Comparison of ENCODE assay signal across 10 mouse cellular contexts in genomic region chr16:25584337-25585069, GRCm38 (mm10).
A peak's percentile ranks its signal among the peaks of the same experiment; 100 is the strongest.
DNase-seq lines count a peak whose midpoint lies in the region; ATAC-seq and TF ChIP-seq lines count a peak whose summit lies in the region.
"Had no signal": no experiment of that assay in that cellular context is flagged by ENCODE, and none has a peak within 500 bp of the region (broad histone marks: within the 10 kb centered on the region; RNA-seq: fewer than 3 reads in every experiment).

No protein-coding gene starts in this region.

- dilution Hi-C loops in CH12.LX (cut with MboI; ENCODE audit: extremely low pct_ligation_motif_present, extremely low pct_unique_long_range_greater_than_20kb, low sequenced_read_pairs), result no loop called here

- no peaks in the 10 kb centered on the region for H3K9me3 ChIP-seq in heart, embryonic 16.5 days (replicated peaks; ENCODE audit: control insufficient read depth, low read length)
- no peaks in the 10 kb centered on the region for H3K9me3 ChIP-seq in CH12.LX (replicated peaks; ENCODE audit: low read length)
- no peaks in the 10 kb centered on the region for H3K9me3 ChIP-seq in embryonic facial prominence, embryonic 14.5 days (ENCODE audit: control insufficient read depth, low read length)
- H3K9me3 ChIP-seq in lung, postnatal 0 days (ENCODE audit: low read length), result no peaks in the 10 kb centered on the region

- TF ChIP-seq RAD21 in CH12.LX (IDR thresholded peaks at IDR 0.05; ENCODE audit: low read depth, low read length), result no peak

- no peak for TF ChIP-seq POLR2A in CH12.LX (IDR thresholded peaks at IDR 0.05; ENCODE audit: low read depth, low read length)

- no peaks in the 10 kb centered on the region for H3K4me1 ChIP-seq in heart, embryonic 16.5 days (ENCODE audit: control insufficient read depth, insufficient read depth, low read length)
- H3K4me1 ChIP-seq in CH12.LX (ENCODE audit: control insufficient read depth in 1 of 2, insufficient read depth in 2 of 2), result peaks cover 12 to 28% of the 10 kb centered on the region in 2 experiments
- 0 out of 2 replicates have a peak, but pooled peaks cover 4% of the 10 kb centered on the region for H3K4me1 ChIP-seq in embryonic facial prominence, embryonic 14.5 days (ENCODE audit: control insufficient read depth, insufficient read depth, low read length)
- no peaks in the 10 kb centered on the region for H3K4me1 ChIP-seq in lung, postnatal 0 days (ENCODE audit: insufficient read depth, low read depth, low read length)

- TF ChIP-seq CTCF in CH12.LX (conservative IDR thresholded peaks at IDR 0.05 in 1 of 2, IDR thresholded peaks at IDR 0.05 in 1 of 2; ENCODE audit: low read depth in 2 of 2, low read length in 2 of 2), result no peak
- TF ChIP-seq CTCF in lung, postnatal 0 days (IDR thresholded peaks at IDR 0.05), result no peak

- no peak for TF ChIP-seq EP300 in CH12.LX (IDR thresholded peaks at IDR 0.05; ENCODE audit: low read length)
- TF ChIP-seq EP300 in lung, postnatal 0 days (IDR thresholded peaks at IDR 0.05), result no peak

- no peak overlapping the region for H3K27ac ChIP-seq in heart, embryonic 16.5 days (ENCODE audit: low read length)
- H3K27ac ChIP-seq in CH12.LX (ENCODE audit: insufficient read depth, low read depth), result no peak overlapping the region
- H3K27ac ChIP-seq in embryonic facial prominence, embryonic 14.5 days (replicated peaks; ENCODE audit: low read depth, low read length), result peak overlapping the region; percentile 61
- H3K27ac ChIP-seq in lung, postnatal 0 days (ENCODE audit: low read length), result peak overlapping the region; percentile 86
- H3K27ac ChIP-seq: macrophage had no signal

- no peaks in the 10 kb centered on the region for H3K36me3 ChIP-seq in heart, embryonic 16.5 days (ENCODE audit: control insufficient read depth, insufficient read depth)
- no peaks in the 10 kb centered on the region for H3K36me3 ChIP-seq in CH12.LX (replicated peaks in 1 of 2; ENCODE audit: control insufficient read depth in 1 of 2, insufficient read depth in 1 of 2, low read length in 1 of 2)
- no peaks in the 10 kb centered on the region for H3K36me3 ChIP-seq in embryonic facial prominence, embryonic 14.5 days (ENCODE audit: control insufficient read depth, insufficient read depth, low read length)
- no peaks in the 10 kb centered on the region for H3K36me3 ChIP-seq in lung, postnatal 0 days (ENCODE audit: insufficient read depth, low read length)

- no peaks in the 10 kb centered on the region for H3K27me3 ChIP-seq in heart, embryonic 16.5 days (ENCODE audit: control insufficient read depth, insufficient read depth, low read length)
- peaks cover 3% of the 10 kb centered on the region for H3K27me3 ChIP-seq in CH12.LX (replicated peaks)
- no peaks in the 10 kb centered on the region for H3K27me3 ChIP-seq in embryonic facial prominence, embryonic 14.5 days (replicated peaks; ENCODE audit: control insufficient read depth, insufficient read depth, low read length)
- H3K27me3 ChIP-seq in lung, postnatal 0 days (replicated peaks; ENCODE audit: insufficient read depth, low read length), result no peaks in the 10 kb centered on the region

- no peak overlapping the region for H3K4me3 ChIP-seq in heart, embryonic 16.5 days (ENCODE audit: low read length)
- H3K4me3 ChIP-seq in CH12.LX (replicated peaks in 1 of 3; ENCODE audit: low read depth in 2 of 3, low read length in 2 of 3, poor library complexity in 1 of 3), result no peak overlapping the region
- H3K4me3 ChIP-seq in embryonic facial prominence, embryonic 14.5 days (ENCODE audit: low read depth, low read length), result no peak overlapping the region
- no peak overlapping the region for H3K4me3 ChIP-seq in lung, postnatal 0 days (ENCODE audit: low read depth, low read length)

- WGBS in heart, embryonic 16.5 days, result 59% methylated on average over 14 of the region's 14 CpGs
- WGBS in embryonic facial prominence, embryonic 14.5 days, result 53% methylated on average over 14 of the region's 14 CpGs
- WGBS in lung, postnatal 0 days, result 43% methylated on average over 14 of the region's 14 CpGs

- intact Hi-C loops in heart, postnatal 25 days (cut with DNase I), result no loop called here

- H3K9ac ChIP-seq in heart, embryonic 16.5 days (ENCODE audit: low read length), result no peak overlapping the region
- no peak overlapping the region for H3K9ac ChIP-seq in CH12.LX (ENCODE audit: insufficient read depth, low read depth)
- H3K9ac ChIP-seq in embryonic facial prominence, embryonic 14.5 days (ENCODE audit: low read depth, low read length), result no peak overlapping the region
- H3K9ac ChIP-seq in lung, postnatal 0 days (replicated peaks; ENCODE audit: low read depth), result no peak overlapping the region

- no peak for ATAC-seq in heart, embryonic 16.5 days (replicated peaks; ENCODE audit: extremely low read depth, insufficient read depth, low FRiP score)
- ATAC-seq in embryonic facial prominence, embryonic 14.5 days (ENCODE audit: low read depth), result peak; percentile 57; the same call in 1 of the 2 replicates
- peak; percentile 86 for ATAC-seq in lung, postnatal 0 days
- ATAC-seq: forebrain, embryonic 14.5 days had no signal

- no peaks in the 10 kb centered on the region for H3K79me2 ChIP-seq in CH12.LX (replicated peaks; ENCODE audit: control insufficient read depth, extremely low read depth, insufficient read depth, poor library complexity, severe bottlenecking)

- in situ Hi-C loops in CH12.LX (cut with MboI; ENCODE audit: low pct_ligation_motif_present, low pct_unique_long_range_greater_than_20kb, low sequenced_read_pairs), result no loop called here

- no peak for DNase-seq in heart, postnatal 25 days (ENCODE audit: low spot score)
- DNase-seq in CH12.LX (ENCODE audit: extremely low read depth), result no peak
- peak; percentile 81 for DNase-seq in embryonic facial prominence, embryonic 14.5 days (ENCODE audit: low spot score)
- peak; percentile 75 for DNase-seq in lung, postnatal 0 days (ENCODE audit: low spot score)
- DNase-seq in left cerebral cortex, adult 18-20 months (ENCODE audit: low spot score in 2 of 2), result no peak
- DNase-seq in layer of hippocampus, adult 18-20 months (ENCODE audit: low spot score in 2 of 2), result no peak
- DNase-seq in cerebellum, postnatal 10 days, result no peak

- peak overlapping the region; percentile 52 for H3K4me2 ChIP-seq in heart, embryonic 16.5 days (ENCODE audit: low read depth, low read length)
- no peak overlapping the region for H3K4me2 ChIP-seq in CH12.LX (ENCODE audit: insufficient read depth, low read depth, poor library complexity, severe bottlenecking)
- no peak overlapping the region for H3K4me2 ChIP-seq in embryonic facial prominence, embryonic 14.5 days (ENCODE audit: low read depth, low read length)
- peak overlapping the region; percentile 38 for H3K4me2 ChIP-seq in lung, postnatal 0 days (replicated peaks; ENCODE audit: low read depth, low read length)

TF ChIP-seq in CH12.LX, 34 proteins besides CTCF, POLR2A, EP300 and RAD21:
- TF ChIP-seq TCF12 (IDR thresholded peaks at IDR 0.05; ENCODE audit: low read depth, low read length), result no peak
- no peak for TF ChIP-seq ZMIZ1 (IDR thresholded peaks at IDR 0.05; ENCODE audit: low read depth, low read length)
- peak; percentile 54 for TF ChIP-seq BHLHE40 (IDR thresholded peaks at IDR 0.05; ENCODE audit: low read depth, low read length)
- no peak for TF ChIP-seq NRF1 (IDR thresholded peaks at IDR 0.05; ENCODE audit: low read depth, low read length)

Comparison
In these comparisons a context has a peak if more than half of its experiments do, and no peak if none do; other contexts are left out.
1. H3K27ac ChIP-seq: peak in embryonic facial prominence, embryonic 14.5 days (single experiment) and lung, postnatal 0 days (single experiment); none in heart, embryonic 16.5 days (single experiment) and CH12.LX (single experiment).
2. H3K4me2 ChIP-seq: peak in heart, embryonic 16.5 days (single experiment) and lung, postnatal 0 days (single experiment); none in CH12.LX (single experiment) and embryonic facial prominence, embryonic 14.5 days (single experiment).
3. DNase-seq: peak in embryonic facial prominence, embryonic 14.5 days (single experiment) and lung, postnatal 0 days (single experiment); none in heart, postnatal 25 days (single experiment), CH12.LX (single experiment), left cerebral cortex, adult 18-20 months (0 of 2), layer of hippocampus, adult 18-20 months (0 of 2) and cerebellum, postnatal 10 days (0 of 2).